Comparison of ENCODE assay signal across 1 mouse cellular context in the genomic region with DNA sequence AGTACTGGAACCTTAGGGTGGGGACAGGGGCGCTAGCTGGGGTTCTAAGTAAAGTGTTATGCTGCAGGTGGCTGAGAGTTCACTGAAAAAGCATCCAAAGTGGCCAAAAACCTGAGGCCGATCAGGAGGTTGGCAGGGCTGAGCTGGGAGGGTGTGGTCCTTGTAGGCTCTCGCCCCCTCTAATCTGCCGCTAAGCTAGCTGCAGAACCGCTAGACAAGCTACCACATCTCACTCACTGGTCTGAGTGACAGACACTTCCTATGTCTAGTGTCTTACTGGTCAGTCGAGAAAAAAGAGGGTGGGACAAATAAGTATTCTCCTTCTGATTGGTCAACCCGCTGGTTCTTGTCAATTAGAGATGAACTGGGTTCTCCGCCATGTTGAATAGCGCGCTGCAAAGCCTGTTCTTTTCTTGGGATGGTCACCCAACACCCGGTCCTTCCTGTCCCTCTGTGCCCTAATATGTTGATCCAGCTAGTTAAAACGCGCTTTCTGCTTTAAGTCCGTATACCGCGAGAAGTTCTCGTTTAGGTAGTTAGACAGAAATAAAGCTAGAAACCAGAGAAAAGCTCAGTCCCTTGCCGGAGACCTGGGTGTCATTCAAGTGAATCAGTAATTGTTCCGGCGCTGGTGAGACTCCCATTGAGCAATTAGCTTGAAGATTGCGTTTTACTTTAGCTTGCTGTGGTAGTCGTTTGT.
TF ChIP-seq lines count a peak whose summit lies in the region.

Fam161a (plus strand) TSS at position 51 of the 700 bp plus-strand sequence.

TF ChIP-seq in MEL, 35 proteins besides CTCF, POLR2A, EP300 and RAD21 (continued from another document):
- TF ChIP-seq UBTF (IDR thresholded peaks at IDR 0.05; ENCODE audit: borderline replicate concordance, insufficient read depth, low read depth, low read length) (no peak), RCOR1 (IDR thresholded peaks at IDR 0.05; ENCODE audit: low read depth, low read length) (no peak), TBP (IDR thresholded peaks at IDR 0.05; ENCODE audit: low read depth, low read length) (peak; percentile 83), HCFC1 (IDR thresholded peaks at IDR 0.05; ENCODE audit: low read depth, low read length) (peak; percentile 73), MYC (IDR thresholded peaks at IDR 0.05; ENCODE audit: low read depth, low read length) (peak; percentile 56; the same call in 1 of the 2 replicates), CHD1 (IDR thresholded peaks at IDR 0.05; ENCODE audit: low read depth, low read length) (peak; percentile 54; the same call in 1 of the 2 replicates), ZC3H11A (IDR thresholded peaks at IDR 0.05; ENCODE audit: low read depth, low read length) (no peak), GATA1 (IDR thresholded peaks at IDR 0.05; ENCODE audit: low read depth, low read length) (peak; percentile 54; the same call in 1 of the 2 replicates), ELF1 (IDR thresholded peaks at IDR 0.05; ENCODE audit: low read depth, low read length) (no peak)
